Mouse (Mus musculus): ENCODE measurements at regions not wholly inside any gene's neighbourhood (a gene's known extent, or its start where the extent isn't known, plus 50 kb on each side); places are given as distances from the start of the nearest gene placed in this dataset.
"Not testable (repeated sequence)": the region's sequence is repeated elsewhere in the genome, so short reads cannot be mapped to it uniquely, and the experiment has no call there.

GRCm38 (mm10) chr16:76927901-76928300 is 85.6 kb upstream of the Usp25 start:
- no peaks in the 10 kb centered on the region for H3K9me3 ChIP-seq (replicated peaks; ENCODE audit: control insufficient read depth, insufficient read depth, low read length, poor library complexity, severe bottlenecking)
- no peaks in the 10 kb centered on the region for H3K36me3 ChIP-seq (ENCODE audit: control insufficient read depth, insufficient read depth, low read length, poor library complexity, severe bottlenecking)
- H3K27ac ChIP-seq (ENCODE audit: insufficient read depth, low read length): no peak overlapping the region
- no peak overlapping the region for H3K4me3 ChIP-seq (ENCODE audit: low read depth, low read length)
- no peak for TF ChIP-seq POLR2A (IDR thresholded peaks at IDR 0.05; ENCODE audit: insufficient read depth, low read length)
- no peak for TF ChIP-seq CTCF (IDR thresholded peaks at IDR 0.05; ENCODE audit: low read depth, low read length)
- TF ChIP-seq EP300 (IDR thresholded peaks at IDR 0.05; ENCODE audit: insufficient read depth, low read depth, low read length): no peak
- H3K27me3 ChIP-seq (ENCODE audit: control insufficient read depth, insufficient read depth, low read length, poor library complexity, severe bottlenecking): no peaks in the 10 kb centered on the region
- H3K9ac ChIP-seq (ENCODE audit: low read depth, poor library complexity, severe bottlenecking): no peak overlapping the region
- H3K4me1 ChIP-seq (ENCODE audit: control insufficient read depth, insufficient read depth, low read length): no peaks in the 10 kb centered on the region

GRCm38 (mm10) chr16:76920137-76920536 is 93.4 kb upstream of the Usp25 start:
- H3K9me3 ChIP-seq (replicated peaks; ENCODE audit: control insufficient read depth, insufficient read depth, low read length, poor library complexity, severe bottlenecking); H3K36me3 ChIP-seq (ENCODE audit: control insufficient read depth, insufficient read depth, low read length, poor library complexity, severe bottlenecking); H3K27ac ChIP-seq (ENCODE audit: insufficient read depth, low read length); H3K4me1 ChIP-seq (ENCODE audit: control insufficient read depth, insufficient read depth, low read length); H3K27me3 ChIP-seq (ENCODE audit: control insufficient read depth, insufficient read depth, low read length, poor library complexity, severe bottlenecking); H3K9ac ChIP-seq (ENCODE audit: low read depth, poor library complexity, severe bottlenecking); H3K4me3 ChIP-seq (ENCODE audit: low read depth, low read length): not testable (repeated sequence)

GRCm38 (mm10) chr16:76918598-76918997 is 94.9 kb upstream of the Usp25 start:
- no peak overlapping the region for H3K4me3 ChIP-seq (ENCODE audit: low read depth, low read length)
- H3K4me1 ChIP-seq (ENCODE audit: control insufficient read depth, insufficient read depth, low read length): no peaks in the 10 kb centered on the region
- no peak overlapping the region for H3K9ac ChIP-seq (ENCODE audit: low read depth, poor library complexity, severe bottlenecking)
- TF ChIP-seq EP300 (IDR thresholded peaks at IDR 0.05; ENCODE audit: insufficient read depth, low read depth, low read length): no peak
- no peak for TF ChIP-seq POLR2A (IDR thresholded peaks at IDR 0.05; ENCODE audit: insufficient read depth, low read length)
- no peak for TF ChIP-seq CTCF (IDR thresholded peaks at IDR 0.05; ENCODE audit: low read depth, low read length)
- no peaks in the 10 kb centered on the region for H3K36me3 ChIP-seq (ENCODE audit: control insufficient read depth, insufficient read depth, low read length, poor library complexity, severe bottlenecking)
- H3K9me3 ChIP-seq (replicated peaks; ENCODE audit: control insufficient read depth, insufficient read depth, low read length, poor library complexity, severe bottlenecking): no peaks in the 10 kb centered on the region
- no peak overlapping the region for H3K27ac ChIP-seq (ENCODE audit: insufficient read depth, low read length)
- H3K27me3 ChIP-seq (ENCODE audit: control insufficient read depth, insufficient read depth, low read length, poor library complexity, severe bottlenecking): no peaks in the 10 kb centered on the region

GRCm38 (mm10) chr16:76914311-76914710 is 99.2 kb upstream of the Usp25 start:
- no peak for TF ChIP-seq CTCF (IDR thresholded peaks at IDR 0.05; ENCODE audit: low read depth, low read length)
- no peak for TF ChIP-seq POLR2A (IDR thresholded peaks at IDR 0.05; ENCODE audit: insufficient read depth, low read length)
- no peak for TF ChIP-seq EP300 (IDR thresholded peaks at IDR 0.05; ENCODE audit: insufficient read depth, low read depth, low read length)
- no peaks in the 10 kb centered on the region for H3K36me3 ChIP-seq (ENCODE audit: control insufficient read depth, insufficient read depth, low read length, poor library complexity, severe bottlenecking)
- no peak overlapping the region for H3K4me3 ChIP-seq (ENCODE audit: low read depth, low read length)
- H3K27ac ChIP-seq (ENCODE audit: insufficient read depth, low read length): no peak overlapping the region
- no peaks in the 10 kb centered on the region for H3K9me3 ChIP-seq (replicated peaks; ENCODE audit: control insufficient read depth, insufficient read depth, low read length, poor library complexity, severe bottlenecking)
- H3K4me1 ChIP-seq (ENCODE audit: control insufficient read depth, insufficient read depth, low read length): no peaks in the 10 kb centered on the region
- no peaks in the 10 kb centered on the region for H3K27me3 ChIP-seq (ENCODE audit: control insufficient read depth, insufficient read depth, low read length, poor library complexity, severe bottlenecking)
- H3K9ac ChIP-seq (ENCODE audit: low read depth, poor library complexity, severe bottlenecking): no peak overlapping the region

GRCm38 (mm10) chr16:76905205-76905996 is 108.1 kb upstream of the Usp25 start:
- H3K4me3 ChIP-seq (ENCODE audit: low read depth, low read length): no peak overlapping the region
- H3K36me3 ChIP-seq (ENCODE audit: control insufficient read depth, insufficient read depth, low read length, poor library complexity, severe bottlenecking): no peaks in the 10 kb centered on the region
- no peaks in the 10 kb centered on the region for H3K27me3 ChIP-seq (ENCODE audit: control insufficient read depth, insufficient read depth, low read length, poor library complexity, severe bottlenecking)
- H3K27ac ChIP-seq (ENCODE audit: insufficient read depth, low read length): no peak overlapping the region
- no peaks in the 10 kb centered on the region for H3K9me3 ChIP-seq (replicated peaks; ENCODE audit: control insufficient read depth, insufficient read depth, low read length, poor library complexity, severe bottlenecking)
- TF ChIP-seq CTCF (IDR thresholded peaks at IDR 0.05; ENCODE audit: low read depth, low read length): no peak
- no peak for TF ChIP-seq POLR2A (IDR thresholded peaks at IDR 0.05; ENCODE audit: insufficient read depth, low read length)
- no peak for TF ChIP-seq EP300 (IDR thresholded peaks at IDR 0.05; ENCODE audit: insufficient read depth, low read depth, low read length)
- no peaks in the 10 kb centered on the region for H3K4me1 ChIP-seq (ENCODE audit: control insufficient read depth, insufficient read depth, low read length)
- H3K9ac ChIP-seq (ENCODE audit: low read depth, poor library complexity, severe bottlenecking): no peak overlapping the region

GRCm38 (mm10) chr16:76899083-76899482 is 114.4 kb upstream of the Usp25 start:
- no peaks in the 10 kb centered on the region for H3K27me3 ChIP-seq (ENCODE audit: control insufficient read depth, insufficient read depth, low read length, poor library complexity, severe bottlenecking)
- no peaks in the 10 kb centered on the region for H3K36me3 ChIP-seq (ENCODE audit: control insufficient read depth, insufficient read depth, low read length, poor library complexity, severe bottlenecking)
- no peak overlapping the region for H3K4me3 ChIP-seq (ENCODE audit: low read depth, low read length)
- H3K9ac ChIP-seq (ENCODE audit: low read depth, poor library complexity, severe bottlenecking): no peak overlapping the region
- no peaks in the 10 kb centered on the region for H3K9me3 ChIP-seq (replicated peaks; ENCODE audit: control insufficient read depth, insufficient read depth, low read length, poor library complexity, severe bottlenecking)
- no peak overlapping the region for H3K27ac ChIP-seq (ENCODE audit: insufficient read depth, low read length)
- no peak for TF ChIP-seq POLR2A (IDR thresholded peaks at IDR 0.05; ENCODE audit: insufficient read depth, low read length)
- no peak for TF ChIP-seq CTCF (IDR thresholded peaks at IDR 0.05; ENCODE audit: low read depth, low read length)
- no peak for TF ChIP-seq EP300 (IDR thresholded peaks at IDR 0.05; ENCODE audit: insufficient read depth, low read depth, low read length)
- H3K4me1 ChIP-seq (ENCODE audit: control insufficient read depth, insufficient read depth, low read length): no peaks in the 10 kb centered on the region
